Mouse (Mus musculus) embryonic facial prominence, embryonic 12.5 days (tissue): ENCODE measurements around the gene 2310011J03Rik. TPM values are rescaled to one million over a fixed set of nuclear protein-coding genes. Genes with fewer than 3 reads are reported as not detected.

Source experiments
- ATAC-seq: fragments of 200-750 bp; cut with Nextera tagmentation; 2 replicates; pipeline ENCODE4 v1.8.0; 2017; ENCODE audit not compliant: insufficient number of reproducible peaks, insufficient read depth, low FRiP score, low TSS enrichment
- H3K27ac ChIP-seq: fragments of 300-500 bp; sonication (generic); 2 replicates; pipeline ENCODE4 v1.5.1; 2016; ENCODE audit warnings: mild to moderate bottlenecking
- H3K27me3 ChIP-seq: fragments of 300-500 bp; sonication (generic); 2 replicates; pipeline ENCODE4 v1.6.1; 2016; ENCODE audit warnings: mild to moderate bottlenecking, moderate library complexity
- H3K36me3 ChIP-seq: fragments of 300-500 bp; sonication (generic); 2 replicates; pipeline ENCODE4 v1.6.1; 2016; ENCODE audit warnings: mild to moderate bottlenecking
- H3K4me1 ChIP-seq: fragments of 300-500 bp; sonication (generic); 2 replicates; pipeline ENCODE4 v1.6.1; 2016
- H3K4me2 ChIP-seq: fragments of 300-500 bp; sonication (generic); replicated peaks from 2 replicates; pipeline ENCODE4 v1.6.1; 2016; ENCODE audit warnings: mild to moderate bottlenecking, moderate library complexity
- H3K4me3 ChIP-seq: fragments of 300-500 bp; sonication (generic); 2 replicates; pipeline ENCODE4 v1.5.1; 2016; ENCODE audit warnings: mild to moderate bottlenecking
- H3K9ac ChIP-seq: fragments of 300-500 bp; sonication (generic); 2 replicates; pipeline ENCODE4 v1.6.1; 2016; ENCODE audit warnings: mild to moderate bottlenecking, moderate library complexity
- H3K9me3 ChIP-seq: fragments of 300-500 bp; sonication (generic); 2 replicates; pipeline ENCODE4 v1.6.1; 2016; ENCODE audit warnings: mild to moderate bottlenecking, moderate library complexity
- WGBS: fragments of 180-500 bp; shearing (Covaris S2); methylation state at CpG from one replicate; pipeline ENCODE4 v1.1.7; 2016; 5-methylcytosine and 5-hydroxymethylcytosine counted together
- microRNA-seq: library from miRNA; unstranded; fragments of <30 nt; microRNA quantifications from one replicate; pipeline ENCODE4, GENCODE M21; 2017
- polyA plus RNA-seq: library from polyadenylated mRNA; unstranded; fragments of >200 nt; fragmentation: Nextera tagmentation; extraction: Ambion mirVana; gene quantifications from 2 replicates; pipeline ENCODE4 v1.2.1, GENCODE M21; 2016

Gene 2310011J03Rik
- polyA plus RNA-seq, 1 experiment from 2014 or later: 50.0 TPM

DNA sequence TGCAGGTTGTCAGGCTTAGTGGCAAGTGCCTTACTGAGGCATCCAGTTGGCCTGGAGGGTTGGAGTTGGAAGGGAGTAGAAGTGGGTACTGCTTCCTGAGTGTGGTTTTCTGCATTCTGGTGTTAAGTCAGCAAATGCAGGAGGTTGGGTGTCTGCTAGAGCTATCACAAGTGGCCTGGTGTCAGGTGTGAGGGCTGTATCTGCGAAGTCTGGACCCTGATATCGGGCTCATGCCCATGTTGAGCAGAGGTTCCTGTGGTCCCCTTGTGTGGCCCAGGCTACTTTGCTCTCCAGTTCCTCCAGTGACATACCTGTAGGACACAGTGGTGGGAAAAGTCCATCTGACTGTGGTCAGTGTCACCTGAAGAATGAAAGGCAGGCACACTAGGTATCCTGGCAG, 50.2 kb downstream of the 2310011J03Rik start:
- no peak overlapping the region for H3K4me3 ChIP-seq
- H3K4me1 ChIP-seq: peaks cover 42% of the 10 kb centered on the region
- ATAC-seq: no peak
- no peak overlapping the region for H3K9ac ChIP-seq
- 100% methylated on average over 2 of the region's 2 CpGs for WGBS
- H3K9me3 ChIP-seq: no peaks in the 10 kb centered on the region
- H3K36me3 ChIP-seq: peaks cover 55% of the 10 kb centered on the region
- H3K27me3 ChIP-seq: no peaks in the 10 kb centered on the region
- no peak overlapping the region for H3K27ac ChIP-seq
- H3K4me2 ChIP-seq: no peak overlapping the region

Small RNA genes within 50 kb of the gene (microRNA-seq; reads per million reads assigned to microRNA genes)
- gene Mir6911: 0.73 reads per million

Other genes starting within 250 kb of the 2310011J03Rik start
- gene Sbno2, start 215.0 kb downstream of the 2310011J03Rik start, polyA plus RNA-seq: 15.2 and 16.1 TPM in 2 replicates
- 17.2 and 18.5 TPM in 2 replicates for gene Stk11, start 204.7 kb downstream of the 2310011J03Rik start, polyA plus RNA-seq
- gene Atp5d, start 181.9 kb downstream of the 2310011J03Rik start, polyA plus RNA-seq: 457 and 481 TPM in 2 replicates
- gene Cbarp, start 179.7 kb downstream of the 2310011J03Rik start, polyA plus RNA-seq: 8.4 and 8.5 TPM in 2 replicates
- 33.4 and 35.1 TPM in 2 replicates for gene Midn, start 172.3 kb downstream of the 2310011J03Rik start, polyA plus RNA-seq
- 151 and 159 TPM in 2 replicates for gene Cirbp, start 154.6 kb downstream of the 2310011J03Rik start, polyA plus RNA-seq
- gene 1600002K03Rik, start 147.6 kb downstream of the 2310011J03Rik start, polyA plus RNA-seq: 11.6 and 13.0 TPM in 2 replicates
- gene Efna2, start 141.1 kb downstream of the 2310011J03Rik start, polyA plus RNA-seq: 55.8 and 56.9 TPM in 2 replicates
- 85.1 and 93.4 TPM in 2 replicates for gene Mum1, start 94.1 kb downstream of the 2310011J03Rik start, polyA plus RNA-seq
- gene Ndufs7, start 71.4 kb downstream of the 2310011J03Rik start, polyA plus RNA-seq: 260 and 269 TPM in 2 replicates
- 33.8 and 38.6 TPM in 2 replicates for gene Gamt, start 59.5 kb downstream of the 2310011J03Rik start, polyA plus RNA-seq
- gene Dazap1, start 59.1 kb downstream of the 2310011J03Rik start, polyA plus RNA-seq: 70.7 and 71.8 TPM in 2 replicates
- 851 and 902 TPM in 2 replicates for gene Rps15, start 28.1 kb downstream of the 2310011J03Rik start, polyA plus RNA-seq
- 18.3 and 21.7 TPM in 2 replicates for gene Apc2, start 24.6 kb downstream of the 2310011J03Rik start, polyA plus RNA-seq
- 4.5 and 5.1 TPM in 2 replicates for gene Pcsk4, start 9.0 kb upstream of the 2310011J03Rik start, polyA plus RNA-seq
- 4.2 and 5.7 TPM in 2 replicates for gene Reep6, start 9.4 kb upstream of the 2310011J03Rik start, polyA plus RNA-seq
- gene Adamtsl5, start 27.9 kb upstream of the 2310011J03Rik start, polyA plus RNA-seq: 1.0 and 2.2 TPM in 2 replicates
- gene Plk5, start 35.9 kb upstream of the 2310011J03Rik start, polyA plus RNA-seq: 0.87 and 1.2 TPM in 2 replicates
- gene Mex3d, start 67.1 kb upstream of the 2310011J03Rik start, polyA plus RNA-seq: 13.1 and 14.9 TPM in 2 replicates
- 332 and 349 TPM in 2 replicates for gene Mbd3, start 79.0 kb upstream of the 2310011J03Rik start, polyA plus RNA-seq
- gene Uqcr11, start 86.3 kb upstream of the 2310011J03Rik start, polyA plus RNA-seq: 403 and 464 TPM in 2 replicates
- 251 and 258 TPM in 2 replicates for gene Tcf3, start 113.1 kb upstream of the 2310011J03Rik start, polyA plus RNA-seq
- 0.10 and 0.13 TPM in 2 replicates for gene Onecut3, start 174.3 kb upstream of the 2310011J03Rik start, polyA plus RNA-seq
- gene Atp8b3, start 218.6 kb upstream of the 2310011J03Rik start, polyA plus RNA-seq: 0.19 and 0.23 TPM in 2 replicates
- 32.9 and 33.1 TPM in 2 replicates for gene Rexo1, start 241.0 kb upstream of the 2310011J03Rik start, polyA plus RNA-seq